Mouse (Mus musculus): ENCODE data around the gene Lrrc7. TPM values are rescaled to one million over a fixed set of nuclear protein-coding genes. Genes with fewer than 3 reads are reported as not detected.

Lrrc7 gene
- polyA plus RNA-seq, 1 experiment = 1.1 TPM

GRCm38 (mm10) chr3:158067916-158068315 is 494.1 kb downstream of the Lrrc7 start:
- DNase-seq (ENCODE audit: low spot score) = no peak

- DNase-seq (ENCODE audit: low spot score) = no peak
Observed at GRCm38 (mm10) chr3:158065256-158065655, 496.8 kb downstream of the Lrrc7 start.

- no peak for DNase-seq (ENCODE audit: low spot score)
Observed at GRCm38 (mm10) chr3:158061811-158062523, 500.1 kb downstream of the Lrrc7 start.

GRCm38 (mm10) chr3:158060621-158061291 is 501.3 kb downstream of the Lrrc7 start:
- no peak for DNase-seq (ENCODE audit: low spot score)

- DNase-seq (ENCODE audit: low spot score) = no peak
Observed at GRCm38 (mm10) chr3:158049508-158049907, 512.5 kb downstream of the Lrrc7 start.

GRCm38 (mm10) chr3:158040755-158041154 is 521.3 kb downstream of the Lrrc7 start:
- no peak for DNase-seq (ENCODE audit: low spot score)

- DNase-seq (ENCODE audit: low spot score) = no peak
Observed at GRCm38 (mm10) chr3:158038106-158038505, 523.9 kb downstream of the Lrrc7 start.

GRCm38 (mm10) chr3:158036329-158036988 is 525.6 kb downstream of the Lrrc7 start, which contains the start of the genes Srsf11 and Lrrc40:
Gene Srsf11 (minus strand): TSS chr3:158036639.
Gene Lrrc40 (plus strand): TSS chr3:158036662.
- peak; percentile 93 for DNase-seq (ENCODE audit: low spot score)

- no peak for DNase-seq (ENCODE audit: low spot score)
Observed at GRCm38 (mm10) chr3:158035866-158036265, 526.2 kb downstream of the Lrrc7 start.

All from urinary bladder, adult 2 months (tissue).